In genomic region chr9:71895291-71895690, GRCm38 (mm10) we compare ENCODE assay signal across 8 mouse cellular contexts.
DNase-seq lines count a peak whose midpoint lies in the region; ATAC-seq and TF ChIP-seq lines count a peak whose summit lies in the region.

No protein-coding gene starts in this region.

- H3K27me3 ChIP-seq in kidney, embryonic 15.5 days = no peaks in the 10 kb centered on the region
- H3K27me3 ChIP-seq in embryonic facial prominence, embryonic 10.5 days (replicated peaks; ENCODE audit: low read depth, poor library complexity, severe bottlenecking) = no peaks in the 10 kb centered on the region
- H3K27me3 ChIP-seq in hindbrain, embryonic 13.5 days = no peaks in the 10 kb centered on the region
- H3K27me3 ChIP-seq in myocyte (ENCODE audit: control insufficient read depth, insufficient read depth, insufficient read length) = no peaks in the 10 kb centered on the region

- H3K9me3 ChIP-seq in kidney, embryonic 15.5 days (replicated peaks) = no peaks in the 10 kb centered on the region
- no peaks in the 10 kb centered on the region for H3K9me3 ChIP-seq in embryonic facial prominence, embryonic 10.5 days
- no peaks in the 10 kb centered on the region for H3K9me3 ChIP-seq in hindbrain, embryonic 13.5 days

- 0 out of 2 replicates have a peak overlapping the region, but pooled peaks have one; percentile 60 for H3K27ac ChIP-seq in kidney, embryonic 15.5 days
- H3K27ac ChIP-seq in embryonic facial prominence, embryonic 10.5 days (replicated peaks) = peak overlapping the region; percentile 85
- H3K27ac ChIP-seq in hindbrain, embryonic 13.5 days = peak overlapping the region; percentile 74

- WGBS in kidney, embryonic 15.5 days = 32% methylated on average over 7 of the region's 7 CpGs
- WGBS in embryonic facial prominence, embryonic 10.5 days = 13% methylated on average over 7 of the region's 7 CpGs
- 7% methylated on average over 7 of the region's 7 CpGs for WGBS in hindbrain, embryonic 13.5 days

- peak overlapping the region; percentile 27; the same call in 1 of the 2 replicates for H3K4me2 ChIP-seq in kidney, embryonic 15.5 days
- peak overlapping the region; percentile 49 for H3K4me2 ChIP-seq in hindbrain, embryonic 13.5 days
- H3K4me2 ChIP-seq in myocyte (ENCODE audit: low read depth) = peak overlapping the region; percentile 25

- no peak overlapping the region for H3K9ac ChIP-seq in kidney, embryonic 15.5 days
- H3K9ac ChIP-seq in hindbrain, embryonic 13.5 days = 0 out of 2 replicates have a peak overlapping the region, but pooled peaks have one; percentile 53

- no peak for DNase-seq in kidney, postnatal 4 days
- peak; percentile 66 for DNase-seq in embryonic facial prominence, embryonic 10.5 days (ENCODE audit: low spot score)
- no peak for DNase-seq in left cerebral cortex, postnatal 10 days (ENCODE audit: extremely low spot score in 1 of 2, low spot score in 2 of 2)
- DNase-seq in adrenal gland, postnatal 10 days = no peak

- H3ac ChIP-seq in myocyte (ENCODE audit: control insufficient read depth, insufficient read length) = no peak overlapping the region

- TF ChIP-seq POLR2A in myocyte (IDR thresholded peaks at IDR 0.05; ENCODE audit: insufficient read length, low read depth) = no peak

- no peaks in the 10 kb centered on the region for H3K36me3 ChIP-seq in kidney, embryonic 15.5 days
- 0 out of 2 replicates have a peak, but pooled peaks cover 5% of the 10 kb centered on the region for H3K36me3 ChIP-seq in embryonic facial prominence, embryonic 10.5 days (replicated peaks)
- H3K36me3 ChIP-seq in hindbrain, embryonic 13.5 days = no peaks in the 10 kb centered on the region
- no peaks in the 10 kb centered on the region for H3K36me3 ChIP-seq in myocyte (ENCODE audit: control insufficient read depth, insufficient read depth)

- no peak for ATAC-seq in kidney, embryonic 15.5 days (replicated peaks; ENCODE audit: low FRiP score)
- peak; percentile 49; the same call in 1 of the 2 replicates for ATAC-seq in hindbrain, embryonic 13.5 days (ENCODE audit: low FRiP score)
- ATAC-seq in frontal cortex, adult (ENCODE audit: low TSS enrichment) = no peak

- peaks cover 14% of the 10 kb centered on the region for H3K79me2 ChIP-seq in myocyte (ENCODE audit: control insufficient read depth, insufficient read depth)

- intact Hi-C loops in left cerebral cortex, postnatal 10 days (cut with DNase I) = no loop called here

- H3K4me3 ChIP-seq in kidney, embryonic 15.5 days (replicated peaks) = peak overlapping the region; percentile 29
- peak overlapping the region; percentile 62 for H3K4me3 ChIP-seq in embryonic facial prominence, embryonic 10.5 days
- peak overlapping the region; percentile 45 for H3K4me3 ChIP-seq in hindbrain, embryonic 13.5 days
- H3K4me3 ChIP-seq in myocyte = no peak overlapping the region

- H3K4me1 ChIP-seq in kidney, embryonic 15.5 days = peaks cover 33% of the 10 kb centered on the region
- peaks cover 76% of the 10 kb centered on the region for H3K4me1 ChIP-seq in embryonic facial prominence, embryonic 10.5 days
- H3K4me1 ChIP-seq in hindbrain, embryonic 13.5 days (replicated peaks) = peaks cover 52% of the 10 kb centered on the region

TF ChIP-seq in myocyte, 11 proteins besides CTCF, POLR2A, EP300 and RAD21:
- TF ChIP-seq E2F4 (IDR thresholded peaks at IDR 0.05; ENCODE audit: insufficient read depth) = no peak
- TF ChIP-seq TCF12 (IDR thresholded peaks at IDR 0.05; ENCODE audit: insufficient read depth, poor library complexity, severe bottlenecking) = no peak
- no peak for TF ChIP-seq REST (IDR thresholded peaks at IDR 0.05; ENCODE audit: insufficient read depth, insufficient read length)
- no peak for TF ChIP-seq CEBPB (IDR thresholded peaks at IDR 0.05; ENCODE audit: insufficient read depth, poor library complexity, severe bottlenecking)
- no peak for TF ChIP-seq MAX (IDR thresholded peaks at IDR 0.05; ENCODE audit: low read depth)
- no peak for TF ChIP-seq POLR2AphosphoS2 (IDR thresholded peaks at IDR 0.05; ENCODE audit: insufficient read length, low read depth)
- no peak for TF ChIP-seq MYOG (IDR thresholded peaks at IDR 0.05; ENCODE audit: control insufficient read depth in 1 of 3, insufficient read depth in 1 of 3, insufficient read length in 2 of 3, low read depth in 2 of 3)
- no peak for TF ChIP-seq TCF3 (IDR thresholded peaks at IDR 0.05; ENCODE audit: insufficient read length, low read depth)
- TF ChIP-seq MYOD1 (IDR thresholded peaks at IDR 0.05; ENCODE audit: control insufficient read depth in 1 of 3, insufficient read length in 2 of 3, low read depth in 2 of 3) = no peak
- TF ChIP-seq USF1 (IDR thresholded peaks at IDR 0.05; ENCODE audit: low read depth) = no peak
TF ChIP-seq in myocyte: peak in this region for 0.
